Mouse (Mus musculus): ENCODE data around the gene Mobp. TPM values are rescaled to one million over a fixed set of nuclear protein-coding genes. Genes with fewer than 3 reads are reported as not detected.

Mobp gene
- polyA plus RNA-seq, 1 experiment from 2014 or later, result 0.51 TPM

DNA sequence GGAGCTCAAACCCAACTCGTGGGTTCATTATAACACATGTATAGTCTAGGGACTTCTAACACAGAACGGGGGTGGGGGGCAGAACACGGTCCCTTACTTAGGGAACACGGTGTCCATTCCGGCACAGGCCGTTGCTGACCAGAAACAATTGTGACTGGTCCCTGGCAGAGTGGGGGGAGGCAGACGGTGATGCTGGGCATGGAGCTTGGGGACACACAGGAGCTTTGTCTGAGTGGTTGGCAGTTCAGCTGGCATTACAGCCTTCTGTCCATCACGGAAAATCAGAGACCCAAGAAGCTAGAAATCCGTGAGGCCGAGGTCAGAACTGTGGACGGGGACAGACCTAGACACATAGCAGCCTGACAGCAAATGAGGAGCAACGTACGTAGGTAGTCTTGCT, 5.0 kb upstream of the Mobp start:
- Histone ChIP-seq H3K4me3 (replicated peaks) (no peak overlapping the region), H3K9ac (no peak overlapping the region; the same call in 1 of the 2 replicates), H3K9me3 (no peaks in the 10 kb centered on the region), H3K4me2 (no peak overlapping the region), H3K27me3 (replicated peaks) (no peaks in the 10 kb centered on the region), H3K27ac (no peak overlapping the region), H3K4me1 (no peaks in the 10 kb centered on the region), H3K36me3 (no peaks in the 10 kb centered on the region)
- no peak for ATAC-seq (ENCODE audit: insufficient read depth, low FRiP score, low read depth)
- 79% methylated on average over 13 of the region's 13 CpGs for WGBS

DNA sequence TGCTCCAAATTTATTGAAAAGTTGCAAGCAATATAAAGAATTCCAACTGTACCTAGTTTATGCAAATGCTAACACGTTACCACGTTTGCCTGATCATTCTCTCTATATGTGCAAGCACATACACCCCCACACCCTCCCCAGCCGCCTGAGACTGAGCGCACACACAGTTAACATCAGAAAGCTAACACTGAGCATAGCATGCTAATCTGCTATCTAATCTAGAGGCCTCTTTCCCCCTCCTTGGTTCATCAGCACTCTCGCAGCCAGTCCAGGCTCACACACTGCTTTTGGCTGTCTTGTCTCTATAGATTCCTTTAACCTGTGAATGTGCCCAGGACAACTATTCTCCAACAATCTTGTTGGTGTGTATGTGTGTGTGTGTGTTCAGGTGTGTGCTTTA, 1.6 kb downstream of the Mobp start:
- no peak for ATAC-seq (ENCODE audit: insufficient read depth, low FRiP score, low read depth)
- 68% methylated on average over 5 of the region's 5 CpGs for WGBS

DNA sequence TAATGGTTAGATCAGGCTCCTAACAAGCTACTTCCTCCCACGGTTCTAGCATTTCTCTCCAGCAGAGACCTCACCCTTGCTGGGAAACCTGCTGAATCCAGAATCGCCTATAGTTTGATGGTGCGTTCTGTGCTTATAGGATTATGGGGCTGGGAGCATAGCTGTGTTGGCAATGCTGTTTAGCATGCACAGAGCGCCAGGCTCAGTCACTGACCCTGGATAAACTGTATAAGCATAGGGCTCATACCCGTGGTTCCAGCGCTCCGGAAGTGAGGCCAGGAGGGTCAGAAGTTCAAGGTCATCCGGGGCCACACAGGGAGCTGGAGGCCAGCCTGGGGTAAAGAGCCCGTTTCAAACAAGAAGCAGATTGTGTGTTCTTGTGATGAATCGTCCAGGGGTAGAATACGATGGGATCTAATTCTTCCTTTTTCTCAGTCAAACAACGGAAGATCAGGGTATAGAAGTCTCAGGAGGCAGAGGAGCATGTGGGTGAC, 2.4 kb downstream of the Mobp start:
- Histone ChIP-seq H3K27me3 (replicated peaks) (no peaks in the 10 kb centered on the region), H3K27ac (no peak overlapping the region), H3K4me2 (no peak overlapping the region), H3K36me3 (no peaks in the 10 kb centered on the region), H3K4me1 (no peaks in the 10 kb centered on the region), H3K9me3 (no peaks in the 10 kb centered on the region), H3K9ac (no peak overlapping the region), H3K4me3 (replicated peaks) (no peak overlapping the region)
- WGBS, result 68% methylated on average over 12 of the region's 12 CpGs
- no peak for ATAC-seq (ENCODE audit: insufficient read depth, low FRiP score, low read depth)

More for the DNA sequence above, 1.6 kb downstream of the Mobp start:
- no peaks in the 10 kb centered on the region for H3K36me3 ChIP-seq
- no peaks in the 10 kb centered on the region for H3K4me1 ChIP-seq
- no peaks in the 10 kb centered on the region for H3K9me3 ChIP-seq
- no peak overlapping the region for H3K4me3 ChIP-seq (replicated peaks)
- no peak overlapping the region for H3K4me2 ChIP-seq
- H3K27me3 ChIP-seq (replicated peaks), result no peaks in the 10 kb centered on the region
- H3K27ac ChIP-seq, result no peak overlapping the region
- H3K9ac ChIP-seq, result no peak overlapping the region

DNA sequence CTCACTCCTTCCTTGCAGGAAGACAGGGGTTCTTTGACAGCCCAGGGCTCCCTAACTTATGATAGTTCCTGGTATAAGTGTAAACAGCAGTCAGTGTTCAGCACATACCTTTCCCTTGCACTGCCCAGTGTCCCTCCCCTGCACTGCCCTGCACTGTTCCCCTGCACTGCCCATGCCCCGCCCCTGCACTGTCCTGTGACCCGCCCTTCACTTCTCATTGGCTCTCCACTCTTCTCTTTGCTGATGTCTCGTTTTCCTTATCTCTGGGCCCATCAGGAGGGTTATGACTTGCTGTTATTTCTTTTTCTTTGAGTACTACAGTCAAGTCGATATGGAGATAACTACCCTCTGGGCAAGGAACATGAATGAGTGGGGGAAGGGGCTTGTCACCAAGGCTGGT, 8.5 kb downstream of the Mobp start:
- Histone ChIP-seq H3K36me3 (no peaks in the 10 kb centered on the region), H3K4me1 (no peaks in the 10 kb centered on the region), H3K9me3 (no peaks in the 10 kb centered on the region), H3K9ac (no peak overlapping the region), H3K4me3 (replicated peaks) (no peak overlapping the region), H3K27me3 (replicated peaks) (no peaks in the 10 kb centered on the region), H3K27ac (no peak overlapping the region), H3K4me2 (no peak overlapping the region)
- peak; percentile 79 for ATAC-seq (ENCODE audit: insufficient read depth, low FRiP score, low read depth)
- WGBS, result 26% methylated on average over 4 of the region's 4 CpGs

DNA sequence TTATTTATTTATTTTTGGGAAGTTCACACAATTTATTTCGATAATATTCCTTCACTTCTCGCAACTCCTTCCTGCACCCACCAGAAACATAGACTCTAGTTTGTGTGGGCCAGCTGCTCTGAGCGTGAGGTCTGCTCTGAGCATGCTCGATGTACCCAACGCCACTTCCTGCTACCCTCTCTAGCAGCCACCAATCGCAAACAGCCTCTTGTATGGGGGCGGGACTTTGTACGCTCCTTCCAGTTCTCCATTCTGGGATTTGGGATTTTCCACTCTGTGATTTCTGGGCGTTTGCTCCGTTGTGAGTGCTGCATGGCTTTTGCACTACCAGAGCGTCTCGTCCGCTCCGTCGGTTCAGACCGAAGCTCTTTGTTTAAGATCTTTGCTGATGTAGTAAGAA, 14.4 kb downstream of the Mobp start:
- Histone ChIP-seq H3K9me3 (no peaks in the 10 kb centered on the region), H3K36me3 (no peaks in the 10 kb centered on the region), H3K4me1 (no peaks in the 10 kb centered on the region), H3K4me3 (replicated peaks) (no peak overlapping the region), H3K27ac (no peak overlapping the region), H3K9ac (no peak overlapping the region), H3K4me2 (no peak overlapping the region), H3K27me3 (replicated peaks) (no peaks in the 10 kb centered on the region)
- ATAC-seq (ENCODE audit: insufficient read depth, low FRiP score, low read depth), result no peak
- 91% methylated on average over 16 of the region's 16 CpGs for WGBS

DNA sequence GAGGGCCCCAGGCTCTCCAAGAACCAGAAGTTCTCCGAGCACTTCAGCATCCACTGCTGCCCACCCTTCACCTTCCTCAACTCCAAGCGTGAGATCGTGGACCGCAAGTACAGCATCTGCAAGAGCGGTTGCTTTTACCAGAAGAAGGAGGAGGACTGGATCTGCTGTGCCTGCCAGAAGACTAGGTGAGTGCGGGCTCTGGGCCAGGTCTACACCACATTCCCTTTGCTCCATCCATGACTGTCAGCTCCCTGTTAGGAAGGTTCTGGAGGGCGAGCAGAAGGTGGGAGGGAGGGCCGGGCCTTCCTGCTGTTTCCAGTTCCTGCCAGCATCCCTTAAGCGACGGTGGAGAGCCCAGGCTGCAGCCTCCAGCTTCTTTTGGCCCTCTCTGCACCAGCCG, 18.3 kb downstream of the Mobp start:
- no peaks in the 10 kb centered on the region for H3K36me3 ChIP-seq
- H3K4me2 ChIP-seq, result no peak overlapping the region
- no peak overlapping the region for H3K9ac ChIP-seq
- H3K4me1 ChIP-seq, result no peaks in the 10 kb centered on the region
- H3K9me3 ChIP-seq, result no peaks in the 10 kb centered on the region
- ATAC-seq (ENCODE audit: insufficient read depth, low FRiP score, low read depth), result no peak
- H3K27ac ChIP-seq, result no peak overlapping the region
- no peaks in the 10 kb centered on the region for H3K27me3 ChIP-seq (replicated peaks)
- no peak overlapping the region for H3K4me3 ChIP-seq (replicated peaks)
- WGBS, result 70% methylated on average over 11 of the region's 11 CpGs

DNA sequence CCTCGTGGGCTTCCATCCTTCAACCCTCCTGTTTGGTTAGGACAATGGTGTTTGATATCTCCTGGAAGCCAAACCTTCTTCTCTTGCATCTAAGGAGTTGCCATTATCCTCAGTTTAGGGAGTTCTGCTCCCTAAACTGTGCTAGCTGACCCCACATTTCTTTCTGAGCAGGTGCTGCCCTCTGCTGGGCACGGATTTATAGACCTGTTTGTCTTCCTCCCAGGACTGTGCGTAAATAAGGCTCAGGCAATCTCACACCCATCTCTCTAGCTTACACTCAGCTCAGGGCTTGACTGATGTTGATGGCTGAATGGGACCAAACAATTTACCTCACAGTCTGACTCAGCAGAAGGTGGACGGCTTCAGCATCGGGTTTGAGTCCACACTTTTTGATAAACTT, 21.8 kb downstream of the Mobp start:
- no peak overlapping the region for H3K4me3 ChIP-seq (replicated peaks)
- ATAC-seq (ENCODE audit: insufficient read depth, low FRiP score, low read depth), result no peak; the same call in 1 of the 2 replicates
- H3K9ac ChIP-seq, result no peak overlapping the region
- no peaks in the 10 kb centered on the region for H3K9me3 ChIP-seq
- H3K36me3 ChIP-seq, result no peaks in the 10 kb centered on the region
- H3K27me3 ChIP-seq (replicated peaks), result no peaks in the 10 kb centered on the region
- no peak overlapping the region for H3K27ac ChIP-seq
- WGBS, result 29% methylated on average over 5 of the region's 5 CpGs
- H3K4me1 ChIP-seq, result no peaks in the 10 kb centered on the region
- no peak overlapping the region for H3K4me2 ChIP-seq

DNA sequence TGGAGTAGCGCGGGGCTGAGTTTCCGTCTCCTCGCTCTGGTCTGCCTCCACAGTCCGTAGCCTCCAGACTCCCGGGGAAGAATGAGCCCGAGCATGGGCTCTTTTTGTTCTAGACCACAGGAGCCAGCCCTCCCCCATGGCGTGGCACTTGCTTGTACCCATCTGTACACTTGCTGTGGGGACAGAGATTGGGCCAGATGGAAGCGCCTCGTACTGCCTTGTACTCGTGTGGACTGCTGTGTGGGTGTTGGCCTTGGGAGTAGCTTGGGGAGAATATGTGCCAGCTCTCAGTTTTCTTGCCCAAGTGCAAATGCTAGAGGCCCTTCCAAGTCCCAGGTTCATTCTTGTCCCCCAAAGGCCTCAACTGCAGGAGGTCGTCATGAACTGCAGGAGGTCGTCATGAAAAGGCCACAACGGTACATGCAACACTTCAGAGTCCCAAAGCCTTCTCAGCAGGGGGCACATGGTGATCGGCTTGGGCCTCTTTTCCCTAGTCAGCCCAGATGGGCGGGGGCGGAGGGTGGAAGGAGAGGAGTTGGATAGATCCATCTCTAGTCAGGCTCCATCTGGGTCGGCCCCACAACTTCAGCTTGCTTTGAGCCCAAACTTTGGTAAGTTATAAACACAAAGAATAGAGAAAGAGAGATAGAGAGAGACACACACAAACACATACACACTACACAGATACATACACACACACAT, 25.1 kb downstream of the Mobp start:
- no peak for ATAC-seq (ENCODE audit: insufficient read depth, low FRiP score, low read depth)
- H3K4me3 ChIP-seq (replicated peaks), result no peak overlapping the region
- H3K4me2 ChIP-seq, result no peak overlapping the region
- no peak overlapping the region for H3K27ac ChIP-seq
- no peak overlapping the region for H3K9ac ChIP-seq
- 85% methylated on average over 18 of the region's 18 CpGs for WGBS
- no peaks in the 10 kb centered on the region for H3K36me3 ChIP-seq
- no peaks in the 10 kb centered on the region for H3K4me1 ChIP-seq
- no peaks in the 10 kb centered on the region for H3K9me3 ChIP-seq
- H3K27me3 ChIP-seq (replicated peaks), result no peaks in the 10 kb centered on the region

DNA sequence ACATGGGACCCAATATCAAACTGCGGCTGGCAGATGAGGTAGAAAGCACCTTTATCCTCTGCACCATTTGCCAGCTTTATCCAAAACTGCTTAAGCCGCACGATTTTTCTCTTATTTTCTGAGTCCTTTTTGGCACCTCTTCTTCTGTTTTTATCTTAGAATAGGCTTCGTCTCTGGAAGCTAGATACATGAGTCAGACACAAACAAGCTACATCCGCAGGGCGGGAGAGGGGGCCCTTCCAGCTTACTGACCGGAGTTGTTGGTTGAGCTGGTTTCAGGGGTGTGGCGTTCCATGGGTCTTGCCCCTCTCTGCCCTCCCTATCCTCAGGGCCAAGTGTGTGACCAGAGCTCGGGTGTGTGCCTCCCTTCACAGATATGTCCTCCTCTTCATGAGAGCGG, 29.3 kb downstream of the Mobp start:
- Histone ChIP-seq H3K4me1 (no peaks in the 10 kb centered on the region), H3K27ac (no peak overlapping the region), H3K4me2 (no peak overlapping the region), H3K36me3 (no peaks in the 10 kb centered on the region), H3K9me3 (no peaks in the 10 kb centered on the region), H3K27me3 (replicated peaks) (no peaks in the 10 kb centered on the region), H3K4me3 (replicated peaks) (no peak overlapping the region), H3K9ac (no peak overlapping the region)
- ATAC-seq (ENCODE audit: insufficient read depth, low FRiP score, low read depth), result no peak
- WGBS, result 80% methylated on average over 10 of the region's 10 CpGs

DNA sequence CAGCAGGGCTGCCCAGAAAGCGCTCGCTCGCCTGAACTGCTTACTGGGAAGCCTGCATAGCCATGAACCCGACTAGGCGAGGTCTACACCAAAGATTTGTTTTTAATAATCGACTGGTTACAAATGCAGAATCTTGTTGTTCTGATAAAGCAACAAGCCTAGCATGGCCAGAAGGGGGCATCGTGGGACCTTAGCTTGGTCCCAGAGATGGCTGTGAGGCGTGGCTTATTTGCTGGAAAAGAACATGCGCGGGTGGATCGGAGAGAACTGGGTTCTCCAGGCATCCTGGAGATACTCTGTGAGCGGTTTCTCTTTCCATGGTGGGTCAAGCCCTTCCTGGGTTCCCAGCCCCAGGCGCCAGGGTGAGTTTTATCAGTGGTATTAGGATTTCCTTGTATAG, 35.0 kb downstream of the Mobp start:
- Histone ChIP-seq H3K9me3 (no peaks in the 10 kb centered on the region), H3K9ac (no peak overlapping the region), H3K27me3 (replicated peaks) (no peaks in the 10 kb centered on the region), H3K27ac (no peak overlapping the region), H3K4me3 (replicated peaks) (no peak overlapping the region), H3K4me2 (peak overlapping the region; percentile 17; the same call in 1 of the 2 replicates), H3K36me3 (no peaks in the 10 kb centered on the region), H3K4me1 (no peaks in the 10 kb centered on the region)
- 35% methylated on average over 13 of the region's 13 CpGs for WGBS
- ATAC-seq (ENCODE audit: insufficient read depth, low FRiP score, low read depth), result no peak

DNA sequence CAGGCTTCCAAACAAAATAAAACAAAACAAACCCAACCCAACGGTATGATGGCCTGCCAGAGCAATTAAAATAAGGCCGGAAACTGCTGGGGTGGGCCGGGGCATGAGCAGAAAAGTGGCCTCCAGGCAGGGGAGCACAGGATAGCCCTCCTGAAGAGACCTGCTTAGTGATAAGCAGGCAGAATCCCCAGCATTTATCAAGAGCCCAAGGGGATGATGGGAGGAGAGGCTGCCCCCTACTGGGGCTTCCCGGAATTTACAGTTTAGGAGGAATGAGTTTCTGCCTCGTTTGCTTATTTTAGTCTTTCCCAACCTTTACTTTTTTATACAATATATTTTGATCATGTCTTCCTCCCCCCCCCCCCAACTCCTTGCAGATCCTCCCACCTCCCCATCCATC, 37.3 kb downstream of the Mobp start:
- Histone ChIP-seq H3K4me1 (no peaks in the 10 kb centered on the region), H3K9ac (no peak overlapping the region), H3K4me3 (replicated peaks) (no peak overlapping the region), H3K27me3 (replicated peaks) (no peaks in the 10 kb centered on the region; the same call in 1 of the 2 replicates), H3K27ac (no peak overlapping the region), H3K36me3 (no peaks in the 10 kb centered on the region), H3K9me3 (no peaks in the 10 kb centered on the region), H3K4me2 (no peak overlapping the region)
- no peak for ATAC-seq (ENCODE audit: insufficient read depth, low FRiP score, low read depth)
- WGBS, result 83% methylated on average over 5 of the region's 5 CpGs

DNA sequence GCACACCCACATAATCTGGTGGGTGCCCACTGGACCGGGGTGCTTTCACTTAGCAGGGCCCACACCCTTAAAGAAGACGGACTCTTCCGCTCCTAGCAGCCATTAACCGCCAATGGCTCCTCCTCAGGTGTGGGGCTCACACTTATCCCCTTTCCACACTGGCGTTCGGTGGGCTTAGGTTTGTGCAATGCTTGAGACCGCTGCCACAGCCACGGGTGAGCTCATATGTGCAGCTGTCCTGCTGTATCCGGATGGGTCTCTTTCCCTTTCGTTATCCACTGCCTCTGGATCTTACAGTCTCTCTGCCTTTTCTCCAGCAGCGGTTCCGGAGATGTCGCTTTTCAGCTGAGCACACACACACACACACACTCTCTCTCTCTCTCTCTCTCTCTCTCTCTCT, 41.4 kb downstream of the Mobp start:
- no peaks in the 10 kb centered on the region; the same call in 1 of the 2 replicates for H3K27me3 ChIP-seq (replicated peaks)
- H3K27ac ChIP-seq, result no peak overlapping the region
- no peak overlapping the region for H3K9ac ChIP-seq
- 38% methylated on average over 13 of the region's 13 CpGs for WGBS
- H3K36me3 ChIP-seq, result no peaks in the 10 kb centered on the region
- no peak for ATAC-seq (ENCODE audit: insufficient read depth, low FRiP score, low read depth)
- peak overlapping the region; percentile 40 for H3K4me3 ChIP-seq (replicated peaks)
- H3K9me3 ChIP-seq, result no peaks in the 10 kb centered on the region
- H3K4me2 ChIP-seq, result peak overlapping the region; percentile 57
- H3K4me1 ChIP-seq, result no peaks in the 10 kb centered on the region

Data from stomach, embryonic 15.5 days (tissue).